Mouse (Mus musculus): ENCODE measurements around the gene Rcan1.

DNA sequence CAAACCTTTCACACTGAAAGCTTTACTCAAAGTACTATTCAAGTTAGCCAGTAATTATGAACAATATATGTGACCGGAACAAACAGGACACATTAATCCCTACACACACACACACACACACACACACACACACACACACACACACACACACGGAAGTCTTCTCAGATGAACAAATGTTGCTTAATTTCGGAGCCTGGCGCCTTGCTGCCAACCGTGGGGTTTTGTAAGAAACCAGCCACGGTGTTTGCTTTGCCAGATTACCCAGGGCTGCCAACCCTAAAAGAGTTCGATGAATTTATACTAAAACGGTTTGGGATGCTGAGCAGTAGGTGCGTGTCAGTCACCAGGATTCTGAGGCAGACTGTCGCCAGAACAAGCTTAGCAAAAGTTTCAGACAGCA, 69.5 kb downstream of the Rcan1 start:
- no peak for TF ChIP-seq CTCF (IDR thresholded peaks at IDR 0.05; ENCODE audit: borderline replicate concordance, insufficient read depth, low read length)
- no peak for TF ChIP-seq POLR2A (IDR thresholded peaks at IDR 0.05; ENCODE audit: low read depth, low read length)
